Mouse (Mus musculus): ENCODE results near the gene Spef1. TPM values are rescaled to one million over a fixed set of nuclear protein-coding genes. Genes with fewer than 3 reads are reported as not detected.

Spef1 gene
- polyA plus RNA-seq, 1 experiment from 2014 or later = 11.5 TPM

DNA sequence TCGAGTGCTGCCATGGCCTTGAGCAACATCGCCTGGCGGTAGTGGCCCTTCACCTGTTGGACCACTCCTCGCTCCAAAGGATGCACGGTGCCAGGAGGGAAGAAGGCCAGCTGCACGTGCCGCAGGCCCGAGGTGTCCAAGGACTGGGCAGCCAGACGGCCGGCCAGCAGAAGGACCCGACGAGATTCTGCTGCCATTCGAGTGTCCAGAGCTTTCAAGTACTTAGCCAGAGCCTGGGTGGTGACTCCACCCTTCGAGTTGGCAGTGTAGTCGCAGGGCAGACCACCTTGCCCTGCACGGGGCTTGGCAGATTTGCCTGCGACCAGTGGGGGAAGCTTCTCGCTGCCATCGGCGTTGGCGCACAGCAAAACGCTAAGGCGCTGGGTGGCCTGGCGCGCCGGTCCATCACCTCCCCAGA, 8.2 kb downstream of the Spef1 start:
- Histone ChIP-seq H3K27me3 (ENCODE audit: control insufficient read depth, insufficient read depth, low read length) (no peaks in the 10 kb centered on the region), H3K9me3 (ENCODE audit: control insufficient read depth, low read length) (no peaks in the 10 kb centered on the region), H3K36me3 (replicated peaks; ENCODE audit: control insufficient read depth, insufficient read depth) (peaks cover 11% of the 10 kb centered on the region; the same call in 1 of the 2 replicates), H3K27ac (peak overlapping the region; percentile 97), H3K4me1 (replicated peaks; ENCODE audit: control insufficient read depth, insufficient read depth, low read length) (peaks cover 45% of the 10 kb centered on the region), H3K9ac (peak overlapping the region; percentile 86), H3K4me2 (replicated peaks) (peak overlapping the region; percentile 99), H3K4me3 (replicated peaks; ENCODE audit: low read length) (peak overlapping the region; percentile 73)
- WGBS = 22% methylated on average over 26 of the region's 26 CpGs
- DNase-seq (ENCODE audit: low spot score) = no peak
- no peak for ATAC-seq (ENCODE audit: low FRiP score)

DNA sequence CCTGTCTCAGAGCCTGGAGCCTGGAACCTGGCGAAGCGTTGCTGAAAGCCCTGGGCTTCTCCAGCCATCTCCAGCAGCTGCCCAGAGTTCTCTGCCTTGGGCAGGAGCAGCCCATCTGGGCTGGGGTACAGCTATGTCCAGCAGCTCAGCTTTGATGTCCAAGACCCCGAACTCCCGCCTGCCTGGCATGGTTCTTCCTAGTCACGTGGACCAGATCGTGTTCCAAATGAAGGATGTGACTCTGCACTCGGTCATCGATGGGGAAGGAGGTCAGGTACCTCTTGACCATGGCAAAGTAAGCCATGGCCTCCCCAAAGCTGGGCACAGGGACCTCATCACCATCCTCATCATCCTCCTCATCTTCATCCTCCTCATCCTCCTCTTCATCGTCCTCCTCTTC, 9.2 kb downstream of the Spef1 start:
- no peak for ATAC-seq (ENCODE audit: low FRiP score)
- no peak overlapping the region for H3K27ac ChIP-seq

DNA sequence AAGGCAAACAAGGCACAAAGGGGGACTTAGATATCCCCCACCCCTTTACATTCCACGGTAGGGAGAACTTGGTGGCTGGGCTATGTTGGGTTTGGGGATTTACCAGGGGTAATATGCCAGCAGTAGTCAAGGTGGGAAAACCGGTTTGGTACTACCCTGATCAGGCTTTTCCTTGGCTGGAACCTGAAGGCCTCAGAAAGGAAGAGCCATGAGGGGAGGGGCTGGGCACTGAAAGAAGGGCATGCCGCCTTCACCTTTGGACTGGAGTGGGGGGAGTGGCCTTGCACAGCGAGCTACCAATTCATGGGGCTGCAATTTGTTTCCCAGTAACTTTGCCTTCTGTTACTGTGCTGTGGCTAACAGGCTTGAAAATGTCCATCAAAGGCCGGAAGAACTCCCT, 10.6 kb downstream of the Spef1 start:
- no peak for DNase-seq (ENCODE audit: low spot score)
- Histone ChIP-seq H3K27ac (no peak overlapping the region), H3K36me3 (replicated peaks; ENCODE audit: control insufficient read depth, insufficient read depth) (peaks cover 20% of the 10 kb centered on the region), H3K9me3 (ENCODE audit: control insufficient read depth, low read length) (no peaks in the 10 kb centered on the region), H3K4me3 (replicated peaks; ENCODE audit: low read length) (no peak overlapping the region), H3K4me1 (replicated peaks; ENCODE audit: control insufficient read depth, insufficient read depth, low read length) (peaks cover 49% of the 10 kb centered on the region), H3K27me3 (ENCODE audit: control insufficient read depth, insufficient read depth, low read length) (peaks cover 21% of the 10 kb centered on the region), H3K4me2 (replicated peaks) (peak overlapping the region; percentile 99; the same call in 1 of the 2 replicates), H3K9ac (no peak overlapping the region)
- no peak for ATAC-seq (ENCODE audit: low FRiP score)
- 70% methylated on average over 5 of the region's 5 CpGs for WGBS

More for the DNA sequence above, 9.2 kb downstream of the Spef1 start:
- Histone ChIP-seq H3K27me3 (ENCODE audit: control insufficient read depth, insufficient read depth, low read length) (peaks cover 8% of the 10 kb centered on the region), H3K4me1 (replicated peaks; ENCODE audit: control insufficient read depth, insufficient read depth, low read length) (peaks cover 49% of the 10 kb centered on the region), H3K9ac (peak overlapping the region; percentile 86), H3K9me3 (ENCODE audit: control insufficient read depth, low read length) (no peaks in the 10 kb centered on the region), H3K36me3 (replicated peaks; ENCODE audit: control insufficient read depth, insufficient read depth) (peaks cover 11% of the 10 kb centered on the region; the same call in 1 of the 2 replicates), H3K4me3 (replicated peaks; ENCODE audit: low read length) (peak overlapping the region; percentile 73), H3K4me2 (replicated peaks) (peak overlapping the region; percentile 99)
- no peak for DNase-seq (ENCODE audit: low spot score)
- 77% methylated on average over 9 of the region's 9 CpGs for WGBS

DNA sequence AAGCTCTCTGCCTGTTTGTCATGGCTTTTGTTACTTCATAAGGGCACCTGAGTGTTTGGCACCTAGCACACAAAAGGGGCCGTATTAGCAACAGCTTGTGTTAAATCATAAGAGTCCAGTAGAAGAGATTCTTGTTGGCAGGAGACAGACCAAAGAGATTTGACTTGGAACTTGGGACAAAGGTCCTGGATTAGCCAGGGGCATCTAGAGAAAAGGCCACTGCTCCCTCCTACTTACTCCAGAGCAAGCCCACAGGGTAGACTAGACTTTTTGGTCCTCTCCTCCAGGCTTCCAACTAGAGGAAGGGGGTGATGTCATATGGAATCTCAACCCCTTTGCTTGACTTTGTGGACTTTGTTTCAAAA, 11.2 kb downstream of the Spef1 start:
- 92% methylated on average over 1 of the region's 1 CpGs for WGBS
- Histone ChIP-seq H3K9me3 (ENCODE audit: control insufficient read depth, low read length) (no peaks in the 10 kb centered on the region), H3K4me2 (replicated peaks) (no peak overlapping the region), H3K4me1 (replicated peaks; ENCODE audit: control insufficient read depth, insufficient read depth, low read length) (peaks cover 49% of the 10 kb centered on the region), H3K27ac (no peak overlapping the region), H3K36me3 (replicated peaks; ENCODE audit: control insufficient read depth, insufficient read depth) (peaks cover 23% of the 10 kb centered on the region), H3K4me3 (replicated peaks; ENCODE audit: low read length) (no peak overlapping the region), H3K9ac (no peak overlapping the region), H3K27me3 (ENCODE audit: control insufficient read depth, insufficient read depth, low read length) (peaks cover 25% of the 10 kb centered on the region)
- no peak for ATAC-seq (ENCODE audit: low FRiP score)
- DNase-seq (ENCODE audit: low spot score) = no peak

DNA sequence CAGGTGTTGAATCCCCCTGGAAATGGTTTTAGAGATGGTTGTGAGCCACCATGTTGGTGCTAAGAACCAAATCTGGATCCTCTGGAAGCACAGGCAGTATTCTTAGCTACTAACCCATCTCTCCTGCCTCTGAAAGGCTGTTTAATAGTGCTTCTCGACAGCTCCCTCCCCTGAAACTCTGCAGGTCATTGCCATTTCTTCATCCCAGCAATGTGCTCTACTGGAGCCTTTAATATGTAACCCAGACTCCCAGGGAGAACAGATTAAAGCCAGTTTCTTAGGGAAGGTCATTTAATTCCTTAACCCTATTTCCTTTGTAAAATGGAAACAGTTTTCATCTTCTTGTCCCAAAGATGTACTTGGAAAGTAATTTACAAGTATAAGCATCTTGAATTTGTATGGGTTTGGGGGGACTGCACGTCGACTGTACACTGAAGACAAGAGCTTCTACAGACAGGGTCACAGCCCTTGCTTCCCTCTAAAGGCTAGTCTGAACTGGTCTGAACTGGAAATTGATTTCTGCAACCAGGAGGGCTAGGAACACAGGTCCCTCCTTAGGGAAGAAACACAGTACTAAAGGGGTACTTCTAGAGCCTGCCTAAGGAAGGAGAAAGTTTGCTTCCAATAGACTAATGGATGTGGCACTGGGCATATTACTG, 11.7 kb downstream of the Spef1 start:
- Histone ChIP-seq H3K36me3 (replicated peaks; ENCODE audit: control insufficient read depth, insufficient read depth) (peaks cover 26% of the 10 kb centered on the region), H3K27ac (no peak overlapping the region), H3K4me2 (replicated peaks) (no peak overlapping the region), H3K9ac (no peak overlapping the region), H3K4me3 (replicated peaks; ENCODE audit: low read length) (no peak overlapping the region), H3K9me3 (ENCODE audit: control insufficient read depth, low read length) (no peaks in the 10 kb centered on the region), H3K4me1 (replicated peaks; ENCODE audit: control insufficient read depth, insufficient read depth, low read length) (peaks cover 49% of the 10 kb centered on the region), H3K27me3 (ENCODE audit: control insufficient read depth, insufficient read depth, low read length) (peaks cover 31% of the 10 kb centered on the region)
- no peak for DNase-seq (ENCODE audit: low spot score)
- ATAC-seq (ENCODE audit: low FRiP score) = no peak
- WGBS = 71% methylated on average over 3 of the region's 3 CpGs

DNA sequence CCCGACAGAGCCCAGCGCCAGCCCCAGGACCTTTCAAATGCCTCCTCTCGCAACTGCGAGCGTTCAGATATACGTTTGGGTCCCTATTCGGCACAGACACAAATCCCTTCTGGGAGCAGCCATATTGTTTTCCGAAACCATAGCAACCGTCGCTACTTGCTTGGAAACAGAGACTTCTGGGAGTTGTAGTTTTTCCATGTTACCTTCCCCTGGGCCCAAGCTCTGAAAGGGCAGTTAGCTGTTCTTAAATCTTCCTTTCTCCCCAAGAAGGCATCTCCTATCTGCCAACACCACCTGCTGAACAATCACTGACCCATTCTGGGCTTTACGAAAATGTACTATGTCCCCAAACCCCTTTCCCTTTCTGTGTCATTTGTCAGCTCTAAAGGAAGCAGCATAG, 12.4 kb downstream of the Spef1 start:
- Histone ChIP-seq H3K9ac (peak overlapping the region; percentile 49), H3K9me3 (ENCODE audit: control insufficient read depth, low read length) (no peaks in the 10 kb centered on the region), H3K27me3 (ENCODE audit: control insufficient read depth, insufficient read depth, low read length) (peaks cover 33% of the 10 kb centered on the region), H3K4me1 (replicated peaks; ENCODE audit: control insufficient read depth, insufficient read depth, low read length) (peaks cover 49% of the 10 kb centered on the region), H3K36me3 (replicated peaks; ENCODE audit: control insufficient read depth, insufficient read depth) (peaks cover 26% of the 10 kb centered on the region), H3K4me3 (replicated peaks; ENCODE audit: low read length) (peak overlapping the region; percentile 36), H3K27ac (no peak overlapping the region), H3K4me2 (replicated peaks) (peak overlapping the region; percentile 91)
- peak; percentile 89 for DNase-seq (ENCODE audit: low spot score)
- WGBS = 4% methylated on average over 11 of the region's 11 CpGs
- ATAC-seq (ENCODE audit: low FRiP score) = peak; percentile 51

DNA sequence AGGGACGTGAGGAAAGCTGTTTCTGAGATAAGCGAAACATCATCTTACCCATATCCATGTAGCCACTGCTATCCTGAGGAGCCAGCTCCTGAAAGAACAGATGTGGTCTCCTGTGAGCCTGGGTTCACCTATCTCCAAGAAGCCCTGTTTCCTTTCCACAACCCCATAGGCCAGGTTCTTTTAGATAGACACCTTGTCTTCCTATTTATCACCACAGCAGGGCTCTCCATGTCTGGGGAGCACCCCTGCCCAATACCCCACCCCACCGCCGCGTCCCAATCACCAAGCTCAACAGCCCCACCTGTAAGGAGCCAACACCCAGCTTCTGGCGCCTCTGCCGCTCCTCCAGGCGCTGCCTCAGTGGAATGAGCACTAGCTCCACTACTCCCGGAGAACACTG, 14.8 kb downstream of the Spef1 start:
- Histone ChIP-seq H3K36me3 (replicated peaks; ENCODE audit: control insufficient read depth, insufficient read depth) (peaks cover 25% of the 10 kb centered on the region), H3K27ac (no peak overlapping the region), H3K4me1 (replicated peaks; ENCODE audit: control insufficient read depth, insufficient read depth, low read length) (peaks cover 31% of the 10 kb centered on the region), H3K9me3 (ENCODE audit: control insufficient read depth, low read length) (no peaks in the 10 kb centered on the region), H3K4me2 (replicated peaks) (no peak overlapping the region), H3K9ac (no peak overlapping the region), H3K4me3 (replicated peaks; ENCODE audit: low read length) (no peak overlapping the region), H3K27me3 (ENCODE audit: control insufficient read depth, insufficient read depth, low read length) (peaks cover 33% of the 10 kb centered on the region)
- DNase-seq (ENCODE audit: low spot score) (no peak), ATAC-seq (ENCODE audit: low FRiP score) (no peak)
- 52% methylated on average over 9 of the region's 9 CpGs for WGBS

DNA sequence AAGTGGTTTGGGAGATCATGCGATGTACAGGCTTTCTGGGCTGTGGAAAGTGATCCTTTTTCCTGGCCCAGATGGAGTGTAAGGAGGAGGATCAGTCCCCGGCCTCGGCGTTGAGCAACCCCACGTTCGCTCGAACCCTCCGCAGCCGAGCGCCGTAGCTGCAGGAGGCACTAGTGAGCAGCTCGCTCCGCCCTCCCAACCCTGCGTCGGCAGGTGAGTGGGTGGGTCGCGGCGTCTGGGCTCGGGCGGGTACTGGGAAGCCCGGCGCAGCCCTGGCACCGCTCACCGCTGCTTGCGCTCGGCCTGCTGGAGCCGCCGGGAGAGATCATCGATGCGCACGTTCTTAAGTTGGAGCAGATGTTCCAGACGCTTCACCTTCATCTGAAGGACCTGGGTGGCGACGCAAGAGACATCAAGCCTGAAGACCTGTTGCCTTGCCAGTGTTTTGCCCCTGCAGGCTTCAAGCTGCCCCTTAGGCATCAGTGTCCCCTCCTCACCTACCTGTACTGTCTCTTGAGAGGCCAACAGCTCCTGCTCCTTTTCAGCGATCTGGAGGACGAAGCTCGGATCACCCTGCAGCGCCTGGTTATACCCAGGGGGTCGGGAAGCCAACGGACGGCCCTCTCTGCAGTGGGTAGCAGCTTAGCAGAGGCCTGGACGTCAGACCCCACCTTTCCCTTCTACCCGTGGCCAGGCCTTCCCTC, 15.5 kb downstream of the Spef1 start:
- Histone ChIP-seq H3K27ac (no peak overlapping the region), H3K4me2 (replicated peaks) (peak overlapping the region; percentile 34), H3K27me3 (ENCODE audit: control insufficient read depth, insufficient read depth, low read length) (peaks cover 33% of the 10 kb centered on the region), H3K4me3 (replicated peaks; ENCODE audit: low read length) (peak overlapping the region; percentile 12; the same call in 1 of the 2 replicates), H3K9me3 (ENCODE audit: control insufficient read depth, low read length) (no peaks in the 10 kb centered on the region), H3K36me3 (replicated peaks; ENCODE audit: control insufficient read depth, insufficient read depth) (peaks cover 22% of the 10 kb centered on the region), H3K4me1 (replicated peaks; ENCODE audit: control insufficient read depth, insufficient read depth, low read length) (peaks cover 24% of the 10 kb centered on the region), H3K9ac (peak overlapping the region; percentile 35; the same call in 1 of the 2 replicates)
- DNase-seq (ENCODE audit: low spot score) (no peak), ATAC-seq (ENCODE audit: low FRiP score) (no peak)
- 14% methylated on average over 43 of the region's 43 CpGs for whole genome bisulfite sequencing

DNA sequence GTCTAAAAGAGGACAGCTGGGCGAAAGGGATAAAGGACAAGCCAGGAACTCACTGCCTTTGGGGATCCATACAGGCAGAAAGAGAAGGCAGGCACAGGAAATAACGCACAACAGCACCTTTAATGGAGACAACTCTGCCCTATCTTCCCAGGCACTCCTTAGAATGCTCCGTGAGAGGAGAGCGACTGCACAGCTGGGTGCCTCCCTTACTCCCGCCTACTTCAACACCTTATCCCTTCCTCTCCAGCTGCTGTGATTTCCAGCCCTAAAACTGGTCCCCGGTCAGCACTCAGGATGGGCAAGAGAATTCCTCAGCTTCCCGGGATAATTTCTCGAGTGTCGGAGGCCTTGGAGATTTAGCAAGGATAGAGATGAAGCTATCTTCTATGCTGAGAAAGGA, 16.1 kb downstream of the Spef1 start:
- ATAC-seq (ENCODE audit: low FRiP score) (no peak), DNase-seq (ENCODE audit: low spot score) (no peak)
- Histone ChIP-seq H3K4me2 (replicated peaks) (no peak overlapping the region), H3K4me3 (replicated peaks; ENCODE audit: low read length) (no peak overlapping the region), H3K36me3 (replicated peaks; ENCODE audit: control insufficient read depth, insufficient read depth) (peaks cover 20% of the 10 kb centered on the region), H3K9ac (peak overlapping the region; percentile 35; the same call in 1 of the 2 replicates), H3K27ac (no peak overlapping the region), H3K4me1 (replicated peaks; ENCODE audit: control insufficient read depth, insufficient read depth, low read length) (peaks cover 17% of the 10 kb centered on the region), H3K9me3 (ENCODE audit: control insufficient read depth, low read length) (no peaks in the 10 kb centered on the region), H3K27me3 (ENCODE audit: control insufficient read depth, insufficient read depth, low read length) (peaks cover 33% of the 10 kb centered on the region)
- WGBS = 27% methylated on average over 9 of the region's 9 CpGs
